Mouse (Mus musculus) hindbrain, embryonic 12.5 days (tissue): ENCODE measurements at regions not wholly inside any gene's neighbourhood (a gene's known extent, or its start where the extent isn't known, plus 50 kb on each side); places are given as distances from the start of the nearest gene placed in this dataset.
A peak's percentile ranks its signal among the peaks of the same experiment; 100 is the strongest.

ENCODE experiments used
- ATAC-seq: fragments of 200-750 bp; cut with Nextera tagmentation; 2 replicates; pipeline ENCODE4 v1.8.0; 2017; ENCODE audit warnings: moderate TSS enrichment; ENCODE audit not compliant: low FRiP score
- H3K27ac ChIP-seq: fragments of 300-500 bp; sonication (generic); 2 replicates; pipeline ENCODE4 v1.5.1; 2016; ENCODE audit warnings: mild to moderate bottlenecking
- H3K27me3 ChIP-seq: fragments of 300-500 bp; sonication (generic); 2 replicates; pipeline ENCODE4 v1.6.1; 2016; ENCODE audit warnings: mild to moderate bottlenecking
- H3K36me3 ChIP-seq: fragments of 300-500 bp; sonication (generic); 2 replicates; pipeline ENCODE4 v1.6.1; 2016; ENCODE audit warnings: mild to moderate bottlenecking
- H3K4me1 ChIP-seq: fragments of 300-500 bp; sonication (generic); 2 replicates; pipeline ENCODE4 v1.6.1; 2016
- H3K4me2 ChIP-seq: fragments of 300-500 bp; sonication (generic); replicated peaks from 2 replicates; pipeline ENCODE4 v1.6.1; 2016; ENCODE audit warnings: mild to moderate bottlenecking
- H3K4me3 ChIP-seq: fragments of 300-500 bp; sonication (generic); 2 replicates; pipeline ENCODE4 v1.5.1; 2016; ENCODE audit warnings: mild to moderate bottlenecking
- H3K9ac ChIP-seq: fragments of 300-500 bp; sonication (generic); 2 replicates; pipeline ENCODE4 v1.6.1; 2016; ENCODE audit warnings: mild to moderate bottlenecking, moderate library complexity
- H3K9me3 ChIP-seq: fragments of 300-500 bp; sonication (generic); replicated peaks from 2 replicates; pipeline ENCODE4 v1.6.1; 2016; ENCODE audit warnings: mild to moderate bottlenecking
- WGBS: fragments of 180-500 bp; shearing (Covaris S2); methylation state at CpG from one replicate; pipeline ENCODE4 v1.1.7; 2016; 5-methylcytosine and 5-hydroxymethylcytosine counted together

- no peak overlapping the region for H3K9ac ChIP-seq
- WGBS = 77% methylated on average over 2 of the region's 2 CpGs
- H3K4me2 ChIP-seq = no peak overlapping the region
- H3K9me3 ChIP-seq = no peaks in the 10 kb centered on the region
- H3K4me3 ChIP-seq = no peak overlapping the region
- no peak for ATAC-seq
- no peaks in the 10 kb centered on the region for H3K27me3 ChIP-seq
- H3K27ac ChIP-seq = no peak overlapping the region
- H3K4me1 ChIP-seq = no peaks in the 10 kb centered on the region
- H3K36me3 ChIP-seq = no peaks in the 10 kb centered on the region
Measured at GRCm38 (mm10) chr4:95169702-95170101, 117.7 kb upstream of the Jun start.

- Histone ChIP-seq H3K9ac (no peak overlapping the region), H3K36me3 (no peaks in the 10 kb centered on the region), H3K27me3 (no peaks in the 10 kb centered on the region), H3K4me1 (no peaks in the 10 kb centered on the region), H3K4me3 (no peak overlapping the region), H3K4me2 (no peak overlapping the region), H3K9me3 (no peaks in the 10 kb centered on the region), H3K27ac (no peak overlapping the region)
- ATAC-seq = no peak
- WGBS = 88% methylated on average over 2 of the region's 2 CpGs
Measured at GRCm38 (mm10) chr4:95177753-95178152, 125.7 kb upstream of the Jun start.

- no peaks in the 10 kb centered on the region for H3K36me3 ChIP-seq
- no peaks in the 10 kb centered on the region for H3K27me3 ChIP-seq
- no peak overlapping the region for H3K27ac ChIP-seq
- no peak for ATAC-seq
- H3K9me3 ChIP-seq = no peaks in the 10 kb centered on the region
- H3K9ac ChIP-seq = no peak overlapping the region
- no peaks in the 10 kb centered on the region for H3K4me1 ChIP-seq
- WGBS = 54% methylated on average over 3 of the region's 3 CpGs
- H3K4me3 ChIP-seq = no peak overlapping the region
- H3K4me2 ChIP-seq = no peak overlapping the region
Measured at GRCm38 (mm10) chr4:95178467-95178866, 126.4 kb upstream of the Jun start.

GRCm38 (mm10) chr4:95178900-95179299 lies 126.9 kb upstream of the Jun start:
- no peak for ATAC-seq
- H3K27me3 ChIP-seq = no peaks in the 10 kb centered on the region
- WGBS = 67% methylated on average over 8 of the region's 8 CpGs
- H3K4me1 ChIP-seq = no peaks in the 10 kb centered on the region
- no peak overlapping the region for H3K9ac ChIP-seq
- H3K36me3 ChIP-seq = no peaks in the 10 kb centered on the region
- H3K4me2 ChIP-seq = no peak overlapping the region
- H3K27ac ChIP-seq = no peak overlapping the region
- no peaks in the 10 kb centered on the region for H3K9me3 ChIP-seq
- H3K4me3 ChIP-seq = no peak overlapping the region

GRCm38 (mm10) chr4:95180446-95180845 lies 128.4 kb upstream of the Jun start:
- Histone ChIP-seq H3K4me2 (no peak overlapping the region), H3K27ac (no peak overlapping the region), H3K36me3 (no peaks in the 10 kb centered on the region), H3K9me3 (no peaks in the 10 kb centered on the region), H3K4me1 (peaks cover 3% of the 10 kb centered on the region; the same call in 1 of the 2 replicates), H3K27me3 (no peaks in the 10 kb centered on the region), H3K9ac (no peak overlapping the region), H3K4me3 (no peak overlapping the region)
- ATAC-seq = no peak
- WGBS = 97% methylated on average over 5 of the region's 5 CpGs

- H3K9ac ChIP-seq = no peak overlapping the region
- no peak overlapping the region for H3K4me3 ChIP-seq
- H3K36me3 ChIP-seq = no peaks in the 10 kb centered on the region
- no peaks in the 10 kb centered on the region for H3K9me3 ChIP-seq
- H3K27me3 ChIP-seq = no peaks in the 10 kb centered on the region
- no peak overlapping the region for H3K27ac ChIP-seq
- peaks cover 3% of the 10 kb centered on the region; the same call in 1 of the 2 replicates for H3K4me1 ChIP-seq
- no peak overlapping the region for H3K4me2 ChIP-seq
- no peak for ATAC-seq
Measured at GRCm38 (mm10) chr4:95180999-95181398, 129.0 kb upstream of the Jun start.

- no peaks in the 10 kb centered on the region for H3K36me3 ChIP-seq
- H3K4me1 ChIP-seq = peaks cover 3% of the 10 kb centered on the region; the same call in 1 of the 2 replicates
- WGBS = 92% methylated on average over 4 of the region's 4 CpGs
- H3K9me3 ChIP-seq = no peaks in the 10 kb centered on the region
- H3K9ac ChIP-seq = no peak overlapping the region
- H3K27ac ChIP-seq = no peak overlapping the region
- ATAC-seq = no peak
- no peaks in the 10 kb centered on the region for H3K27me3 ChIP-seq
- H3K4me3 ChIP-seq = no peak overlapping the region
- no peak overlapping the region for H3K4me2 ChIP-seq
Measured at GRCm38 (mm10) chr4:95184180-95184579, 132.2 kb upstream of the Jun start.

- H3K4me3 ChIP-seq = no peak overlapping the region
- peak; percentile 44; the same call in 1 of the 2 replicates for ATAC-seq
Measured at GRCm38 (mm10) chr4:95185113-95185915, 133.3 kb upstream of the Jun start.

GRCm38 (mm10) chr4:95185916-95186200 lies 133.8 kb upstream of the Jun start:
- peaks cover 3% of the 10 kb centered on the region; the same call in 1 of the 2 replicates for H3K4me1 ChIP-seq
- no peaks in the 10 kb centered on the region for H3K9me3 ChIP-seq
- ATAC-seq = peak; percentile 42; the same call in 1 of the 2 replicates
- H3K4me2 ChIP-seq = no peak overlapping the region
- 78% methylated on average over 3 of the region's 3 CpGs for WGBS
- no peaks in the 10 kb centered on the region for H3K27me3 ChIP-seq
- no peak overlapping the region for H3K9ac ChIP-seq
- H3K36me3 ChIP-seq = no peaks in the 10 kb centered on the region
- no peak overlapping the region for H3K27ac ChIP-seq
- no peak overlapping the region for H3K4me3 ChIP-seq

More at GRCm38 (mm10) chr4:95185113-95185915, 133.3 kb upstream of the Jun start:
- Histone ChIP-seq H3K4me2 (no peak overlapping the region), H3K27ac (no peak overlapping the region), H3K9me3 (no peaks in the 10 kb centered on the region), H3K27me3 (no peaks in the 10 kb centered on the region), H3K9ac (no peak overlapping the region), H3K4me1 (peaks cover 3% of the 10 kb centered on the region; the same call in 1 of the 2 replicates), H3K36me3 (no peaks in the 10 kb centered on the region)
- 65% methylated on average over 14 of the region's 14 CpGs for WGBS

- H3K4me1 ChIP-seq = peaks cover 3% of the 10 kb centered on the region; the same call in 1 of the 2 replicates
- no peak overlapping the region for H3K4me2 ChIP-seq
- no peaks in the 10 kb centered on the region for H3K9me3 ChIP-seq
- no peak overlapping the region for H3K27ac ChIP-seq
- no peak overlapping the region for H3K4me3 ChIP-seq
- no peaks in the 10 kb centered on the region for H3K27me3 ChIP-seq
- 82% methylated on average over 3 of the region's 3 CpGs for WGBS
- no peaks in the 10 kb centered on the region for H3K36me3 ChIP-seq
- H3K9ac ChIP-seq = no peak overlapping the region
- no peak for ATAC-seq
Measured at GRCm38 (mm10) chr4:95188107-95188506, 136.1 kb upstream of the Jun start.

- Histone ChIP-seq H3K27ac (no peak overlapping the region), H3K36me3 (no peaks in the 10 kb centered on the region), H3K9me3 (no peaks in the 10 kb centered on the region), H3K27me3 (no peaks in the 10 kb centered on the region), H3K4me3 (no peak overlapping the region), H3K9ac (no peak overlapping the region), H3K4me2 (no peak overlapping the region), H3K4me1 (no peaks in the 10 kb centered on the region)
- ATAC-seq = no peak
- WGBS = 83% methylated on average over 7 of the region's 7 CpGs
Measured at GRCm38 (mm10) chr4:95191654-95192406, 139.8 kb upstream of the Jun start.

- H3K9me3 ChIP-seq = no peaks in the 10 kb centered on the region
- no peak for ATAC-seq
- H3K4me1 ChIP-seq = no peaks in the 10 kb centered on the region
- no peaks in the 10 kb centered on the region for H3K27me3 ChIP-seq
- no peak overlapping the region for H3K4me2 ChIP-seq
- no peak overlapping the region for H3K9ac ChIP-seq
- H3K27ac ChIP-seq = no peak overlapping the region
- no peak overlapping the region for H3K4me3 ChIP-seq
- H3K36me3 ChIP-seq = no peaks in the 10 kb centered on the region
Measured at GRCm38 (mm10) chr4:95192562-95192961, 140.5 kb upstream of the Jun start.

GRCm38 (mm10) chr4:95193028-95193427 lies 141.0 kb upstream of the Jun start:
- Histone ChIP-seq H3K27ac (no peak overlapping the region), H3K4me1 (no peaks in the 10 kb centered on the region), H3K36me3 (no peaks in the 10 kb centered on the region), H3K4me2 (no peak overlapping the region), H3K4me3 (no peak overlapping the region), H3K9ac (no peak overlapping the region), H3K9me3 (no peaks in the 10 kb centered on the region), H3K27me3 (no peaks in the 10 kb centered on the region)
- ATAC-seq = no peak
- WGBS = 66% methylated on average over 4 of the region's 4 CpGs
